Mouse (Mus musculus) gastrocnemius, postnatal 25 days (tissue): ENCODE results near the gene 6030468B19Rik. TPM values are rescaled to one million over a fixed set of nuclear protein-coding genes. Genes with fewer than 3 reads are reported as not detected.
"Not testable (repeated sequence)": the region's sequence is repeated elsewhere in the genome, so short reads cannot be mapped to it uniquely, and the experiment has no call there.

Experiments
- DNase-seq: peaks from one replicate; pipeline ENCODE4 v3.0.0; 2022
- total RNA-seq, 2 experiments: library from RNA; stranded (reverse); gene quantifications; 1 replicate in 1 of 2; 2 replicates in 1 of 2; pipeline ENCODE4 v1.2.3; 2021

Gene 6030468B19Rik
- total RNA-seq, 2 experiments from 2014 or later = not detected

GRCm38 (mm10) chr11:117828888-117829604 is 31.6 kb downstream of the 6030468B19Rik start:
- DNase-seq = no peak

- no peak for DNase-seq
Observed at GRCm38 (mm10) chr11:117829671-117830215, 32.3 kb downstream of the 6030468B19Rik start.

GRCm38 (mm10) chr11:117830401-117830800 is 32.9 kb downstream of the 6030468B19Rik start:
- DNase-seq = no peak

GRCm38 (mm10) chr11:117832086-117832969 is 34.9 kb downstream of the 6030468B19Rik start:
- DNase-seq = peak; percentile 81

- not testable (repeated sequence) for DNase-seq
Observed at GRCm38 (mm10) chr11:117833509-117833908, 36.0 kb downstream of the 6030468B19Rik start.

GRCm38 (mm10) chr11:117834086-117834485 is 36.6 kb downstream of the 6030468B19Rik start:
- no peak for DNase-seq

- no peak for DNase-seq
Observed at GRCm38 (mm10) chr11:117836306-117836705, 38.8 kb downstream of the 6030468B19Rik start.

- DNase-seq = no peak
Observed at GRCm38 (mm10) chr11:117838572-117838971, 41.1 kb downstream of the 6030468B19Rik start.

GRCm38 (mm10) chr11:117839021-117839420 is 41.6 kb downstream of the 6030468B19Rik start:
- DNase-seq = no peak

GRCm38 (mm10) chr11:117840910-117841309 is 43.5 kb downstream of the 6030468B19Rik start:
- DNase-seq = no peak

GRCm38 (mm10) chr11:117843434-117843833 is 46.0 kb downstream of the 6030468B19Rik start:
- no peak for DNase-seq

GRCm38 (mm10) chr11:117844997-117845396 is 47.5 kb downstream of the 6030468B19Rik start:
- DNase-seq = no peak

GRCm38 (mm10) chr11:117845651-117846050 is 48.2 kb downstream of the 6030468B19Rik start:
- DNase-seq = no peak

GRCm38 (mm10) chr11:117846640-117847039 is 49.2 kb downstream of the 6030468B19Rik start:
- no peak for DNase-seq

GRCm38 (mm10) chr11:117847593-117848215 is 50.2 kb downstream of the 6030468B19Rik start:
- DNase-seq = no peak

- no peak for DNase-seq
Observed at GRCm38 (mm10) chr11:117848271-117848984, 51.0 kb downstream of the 6030468B19Rik start.

- DNase-seq = peak; percentile 95
Observed at GRCm38 (mm10) chr11:117848985-117849671, 51.7 kb downstream of the 6030468B19Rik start, which contains the start of gene Birc5. Gene Birc5 (plus strand): TSS chr11:117849251.

- no peak for DNase-seq
Observed at GRCm38 (mm10) chr11:117852875-117853274, 55.4 kb downstream of the 6030468B19Rik start.

- no peak for DNase-seq
Observed at GRCm38 (mm10) chr11:117854241-117854640, 56.8 kb downstream of the 6030468B19Rik start.

- DNase-seq = no peak
Observed at GRCm38 (mm10) chr11:117855360-117855759, 57.9 kb downstream of the 6030468B19Rik start.

- no peak for DNase-seq
Observed at GRCm38 (mm10) chr11:117855975-117856374, 58.5 kb downstream of the 6030468B19Rik start.
